Mouse (Mus musculus): ENCODE results near the gene Anp32e.

- TF ChIP-seq CTCF (IDR thresholded peaks at IDR 0.05; ENCODE audit: low read depth) (no peak), EP300 (optimal IDR thresholded peaks at IDR 0.05) (no peak)
These were observed 24.5 kb downstream of the Anp32e start for GRCm38 (mm10) chr3:95953522-95953921.

Measured in stomach, postnatal 0 days (tissue).